Mouse (Mus musculus) induced T-regulatory cell, adult 2 months (primary cell): ENCODE results near the gene Elp5.
"Not testable (repeated sequence)": the region's sequence is repeated elsewhere in the genome, so short reads cannot be mapped to it uniquely, and the experiment has no call there.

Source experiments
- DNase-seq: peaks from one replicate; pipeline ENCODE4 v3.0.0-alpha.2; 2012; ENCODE audit warnings: low read depth

Gene Elp5

GRCm38 (mm10) chr11:69982225-69982624, at the start of gene Elp5:
Gene Elp5, minus strand, starts transcription at chr11:69982517.
- DNase-seq: no peak

GRCm38 (mm10) chr11:70031321-70031670, 49.0 kb upstream of the Elp5 start:
- DNase-seq: no peak

GRCm38 (mm10) chr11:70030651-70031320, 48.5 kb upstream of the Elp5 start:
- DNase-seq: no peak

- no peak for DNase-seq
Measured at GRCm38 (mm10) chr11:70029829-70030550, 47.7 kb upstream of the Elp5 start.

- DNase-seq: peak; percentile 97
Measured at GRCm38 (mm10) chr11:70029130-70029801, 46.9 kb upstream of the Elp5 start.

- DNase-seq: no peak
Measured at GRCm38 (mm10) chr11:70028401-70029129, 46.2 kb upstream of the Elp5 start.

GRCm38 (mm10) chr11:70027397-70027796, 45.1 kb upstream of the Elp5 start:
- peak; percentile 59 for DNase-seq

- no peak for DNase-seq
Measured at GRCm38 (mm10) chr11:70026689-70027088, 44.4 kb upstream of the Elp5 start.

- no peak for DNase-seq
Measured at GRCm38 (mm10) chr11:70024151-70024514, 41.8 kb upstream of the Elp5 start.

- no peak for DNase-seq
Measured at GRCm38 (mm10) chr11:70023481-70024150, 41.3 kb upstream of the Elp5 start.

GRCm38 (mm10) chr11:70021264-70022132, 39.2 kb upstream of the Elp5 start:
- peak; percentile 98 for DNase-seq

GRCm38 (mm10) chr11:70020731-70021263, 38.5 kb upstream of the Elp5 start:
- DNase-seq: peak; percentile 84

- DNase-seq: peak; percentile 53
Measured at GRCm38 (mm10) chr11:70020022-70020631, 37.8 kb upstream of the Elp5 start.

GRCm38 (mm10) chr11:70019495-70020021, 37.2 kb upstream of the Elp5 start:
- no peak for DNase-seq

GRCm38 (mm10) chr11:70018131-70018990, 36.0 kb upstream of the Elp5 start:
- peak; percentile 59 for DNase-seq

GRCm38 (mm10) chr11:70017199-70017767, 35.0 kb upstream of the Elp5 start:
- DNase-seq: no peak

GRCm38 (mm10) chr11:70016669-70017068, 34.4 kb upstream of the Elp5 start, which contains the start of gene Dlg4:
Gene Dlg4, plus strand, starts transcription at chr11:70016942.
- DNase-seq: no peak

GRCm38 (mm10) chr11:70016177-70016576, 33.9 kb upstream of the Elp5 start:
- not testable (repeated sequence) for DNase-seq
